Mouse (Mus musculus) lung, embryonic 16.5 days (tissue): ENCODE results near the gene Baiap3. TPM values are rescaled to one million over a fixed set of nuclear protein-coding genes. Genes with fewer than 3 reads are reported as not detected.

Experiments
- microRNA-seq: library from miRNA; unstranded; fragments of <30 nt; microRNA quantifications from one replicate; pipeline ENCODE4, GENCODE M21; 2016
- polyA plus RNA-seq: library from polyadenylated mRNA; unstranded; fragments of >200 nt; fragmentation: Nextera tagmentation; extraction: Ambion mirVana; gene quantifications from 2 replicates; pipeline ENCODE4 v1.2.1, GENCODE M21; 2015

Baiap3 gene
- polyA plus RNA-seq, 1 experiment from 2014 or later = 1.3 TPM

Small RNA genes lying within 50 kb of the gene (microRNA-seq; reads per million reads assigned to microRNA genes)
- not detected for gene Mir3547

Other genes starting within 250 kb of the Baiap3 start
- gene Cramp1l, start 240.6 kb downstream of the Baiap3 start, polyA plus RNA-seq = 5.0 and 5.7 TPM in 2 replicates
- 16.8 and 17.1 TPM in 2 replicates for gene Ift140, start 240.3 kb downstream of the Baiap3 start, polyA plus RNA-seq
- 108 and 122 TPM in 2 replicates for gene Tmem204, start 172.8 kb downstream of the Baiap3 start, polyA plus RNA-seq
- gene Telo2, start 140.4 kb downstream of the Baiap3 start, polyA plus RNA-seq = 42.4 and 49.6 TPM in 2 replicates
- gene Ptx4, start 135.6 kb downstream of the Baiap3 start, polyA plus RNA-seq = 0.19 TPM in 1 of 2 replicates, not detected in the other
- 22.1 and 22.5 TPM in 2 replicates for gene Clcn7, start 123.0 kb downstream of the Baiap3 start, polyA plus RNA-seq
- gene Ccdc154, start 93.9 kb downstream of the Baiap3 start, polyA plus RNA-seq = 0.73 and 1.1 TPM in 2 replicates
- 11.5 and 13.1 TPM in 2 replicates for gene Gm38655, start 80.9 kb downstream of the Baiap3 start, polyA plus RNA-seq
- gene BC003965, start 71.8 kb downstream of the Baiap3 start, polyA plus RNA-seq = 28.9 and 30.9 TPM in 2 replicates
- gene Unkl, start 68.0 kb downstream of the Baiap3 start, polyA plus RNA-seq = 10.7 and 10.8 TPM in 2 replicates
- gene Gnptg, start 16.2 kb downstream of the Baiap3 start, polyA plus RNA-seq = 48.3 and 51.2 TPM in 2 replicates
- gene Tsr3, start 16.2 kb downstream of the Baiap3 start, polyA plus RNA-seq = 43.4 and 43.6 TPM in 2 replicates
- gene Ube2i, start 18.3 kb upstream of the Baiap3 start, polyA plus RNA-seq = 625 and 662 TPM in 2 replicates
- 0.80 and 0.82 TPM in 2 replicates for gene Prss34, start 42.0 kb upstream of the Baiap3 start, polyA plus RNA-seq
- not detected in 2 replicates for gene Prss28, start 52.3 kb upstream of the Baiap3 start, polyA plus RNA-seq
- not detected in 2 replicates for gene Prss29, start 62.3 kb upstream of the Baiap3 start, polyA plus RNA-seq
- gene Tpsab1, start 89.2 kb upstream of the Baiap3 start, polyA plus RNA-seq = 0.26 and 0.54 TPM in 2 replicates
- gene Tpsb2, start 109.9 kb upstream of the Baiap3 start, polyA plus RNA-seq = 6.1 and 11.1 TPM in 2 replicates
- gene Tpsg1, start 112.9 kb upstream of the Baiap3 start, polyA plus RNA-seq = 0.31 and 0.43 TPM in 2 replicates
- 1.5 and 2.0 TPM in 2 replicates for gene Cacna1h, start 177.4 kb upstream of the Baiap3 start, polyA plus RNA-seq
- gene Tekt4, start 198.3 kb upstream of the Baiap3 start, polyA plus RNA-seq = 5.8 and 7.4 TPM in 2 replicates
- gene Sstr5, start 240.9 kb upstream of the Baiap3 start, polyA plus RNA-seq = 0.11 and 0.21 TPM in 2 replicates